Mouse (Mus musculus) c-Kit-positive CD71-negative TER-119-negative erythroid progenitor cells, embryonic 14.5 days (primary cell): ENCODE data around the gene Slit3.

Experiments
- DNase-seq: peaks from one replicate; pipeline ENCODE4 v3.0.0-alpha.2; 2013; ENCODE audit warnings: low read depth

Gene Slit3

DNA sequence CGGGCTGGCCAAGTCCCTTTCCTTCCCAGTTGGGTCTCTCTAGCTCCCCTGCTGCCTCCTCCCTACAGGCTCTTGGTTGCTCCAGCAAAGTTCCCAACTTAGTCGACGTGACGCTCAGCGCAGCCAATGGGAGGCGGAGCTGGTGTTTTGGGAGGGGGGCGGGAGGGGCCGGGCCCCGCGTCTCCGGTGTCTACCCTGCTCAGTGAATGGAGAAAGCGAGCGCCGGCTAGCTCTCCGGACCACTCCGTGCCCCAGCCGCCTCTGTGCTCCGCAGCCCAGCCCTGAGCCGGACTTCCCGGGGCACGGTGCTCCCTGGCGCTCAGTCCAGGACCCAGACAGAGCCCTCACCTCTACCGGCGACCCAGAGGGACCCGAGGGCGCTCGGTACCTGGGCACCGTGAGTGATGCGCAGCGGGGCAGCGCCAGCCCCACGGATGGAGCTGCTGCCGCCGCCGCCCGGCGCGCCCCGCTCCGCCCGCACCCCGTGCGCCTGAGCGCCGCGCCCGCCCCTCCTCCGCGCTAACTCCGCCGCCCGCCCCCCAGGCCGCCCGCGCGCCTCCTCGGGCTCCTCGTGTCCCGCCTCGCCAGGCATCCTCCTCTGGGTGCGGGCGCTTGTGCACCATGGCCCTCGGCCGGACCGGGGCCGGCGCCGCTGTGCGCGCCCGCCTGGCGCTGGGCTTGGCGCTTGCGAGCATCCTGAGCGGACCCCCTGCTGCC, at the start of gene Slit3:
Gene Slit3, plus strand, starts transcription at position 331 of the 717 bp plus-strand sequence.
- DNase-seq: no peak

DNA sequence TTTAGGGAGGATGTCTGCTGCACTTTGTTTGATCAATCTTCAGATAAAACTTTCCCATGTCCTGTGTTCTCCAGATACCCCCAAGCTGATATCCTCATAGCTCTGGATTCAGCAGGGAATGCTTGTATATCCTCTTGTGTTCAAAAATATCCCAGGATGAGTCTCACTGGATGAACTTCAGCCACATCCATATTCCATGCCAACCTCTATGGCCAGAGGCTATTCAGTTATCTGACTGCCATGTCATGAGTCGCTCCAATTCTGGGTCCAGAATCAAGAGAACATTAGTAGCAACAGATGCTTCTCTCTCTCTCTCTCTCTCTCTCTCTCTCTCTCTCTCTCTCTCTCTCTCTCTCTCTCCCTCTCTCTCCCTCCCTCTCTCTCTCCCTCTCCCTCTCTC, 49.6 kb upstream of the Slit3 start:
- no peak for DNase-seq

DNA sequence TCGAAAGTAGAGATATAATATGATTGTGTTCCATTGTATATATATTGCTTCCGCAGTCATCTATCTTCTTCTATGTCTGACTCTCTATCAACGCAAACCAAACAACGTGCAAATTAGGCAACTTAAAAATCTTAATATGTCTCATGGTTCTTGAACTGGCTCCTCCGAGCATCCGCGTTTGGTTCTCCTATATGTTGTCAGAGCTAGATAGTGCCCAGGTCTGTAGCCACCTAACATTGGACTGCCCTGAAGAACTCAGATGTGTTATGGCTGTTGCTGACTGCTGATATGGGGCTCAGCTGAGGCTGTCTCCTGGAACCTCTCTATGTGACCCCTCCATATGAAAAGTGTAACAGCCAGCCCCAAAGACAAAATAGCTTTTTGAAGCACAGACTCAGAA, 45.6 kb upstream of the Slit3 start:
- DNase-seq: no peak

DNA sequence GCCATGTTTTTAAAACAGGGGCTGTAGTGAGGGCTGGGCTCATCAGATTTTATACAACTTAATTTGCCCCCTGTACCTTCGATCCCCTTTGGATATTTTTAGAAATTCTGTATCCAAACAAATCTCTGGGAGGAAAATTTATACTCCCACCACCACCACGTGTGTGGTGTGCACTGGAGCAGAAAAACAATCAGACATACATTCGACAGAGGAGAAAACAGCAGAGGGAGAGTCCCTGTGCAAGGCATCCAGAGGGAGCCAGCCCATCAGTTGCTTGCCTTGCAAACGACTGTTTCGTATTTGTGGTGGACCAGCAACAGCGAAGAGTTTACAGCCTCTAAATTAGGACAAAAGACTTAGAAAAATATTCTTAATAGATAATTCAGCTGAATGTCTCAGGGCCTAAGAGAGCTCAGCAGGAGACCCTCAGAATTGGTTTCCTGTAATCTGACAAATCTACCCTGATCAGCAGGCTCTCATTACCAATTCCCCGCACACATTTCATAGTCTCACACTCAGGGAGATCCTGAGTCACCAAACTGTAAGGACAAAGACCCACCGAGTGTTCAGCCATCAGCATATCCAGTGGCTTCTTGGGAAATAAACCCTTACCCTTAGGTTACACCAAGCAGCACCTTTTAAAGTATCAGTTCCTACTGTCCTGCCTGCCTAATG, 40.4 kb upstream of the Slit3 start:
- no peak for DNase-seq

DNA sequence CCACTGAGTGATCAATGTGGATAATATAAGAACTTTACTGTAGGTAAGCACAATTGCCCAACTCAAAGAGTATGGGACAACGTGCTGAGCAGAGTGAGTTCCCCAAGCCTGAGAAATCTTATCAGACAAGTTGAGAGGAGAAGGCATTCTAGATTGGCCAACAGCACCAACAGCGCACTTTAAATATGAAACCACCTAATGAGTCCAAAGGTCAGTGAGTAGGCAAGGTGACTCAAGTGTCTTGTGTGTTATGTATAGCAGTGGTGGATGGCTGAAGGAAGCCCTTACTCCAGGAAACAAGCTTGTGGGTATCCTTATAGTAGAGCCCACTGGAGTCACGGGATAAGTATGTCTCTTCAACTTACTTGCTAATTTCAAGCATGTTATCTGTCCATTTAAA, 38.7 kb upstream of the Slit3 start:
- DNase-seq: no peak

DNA sequence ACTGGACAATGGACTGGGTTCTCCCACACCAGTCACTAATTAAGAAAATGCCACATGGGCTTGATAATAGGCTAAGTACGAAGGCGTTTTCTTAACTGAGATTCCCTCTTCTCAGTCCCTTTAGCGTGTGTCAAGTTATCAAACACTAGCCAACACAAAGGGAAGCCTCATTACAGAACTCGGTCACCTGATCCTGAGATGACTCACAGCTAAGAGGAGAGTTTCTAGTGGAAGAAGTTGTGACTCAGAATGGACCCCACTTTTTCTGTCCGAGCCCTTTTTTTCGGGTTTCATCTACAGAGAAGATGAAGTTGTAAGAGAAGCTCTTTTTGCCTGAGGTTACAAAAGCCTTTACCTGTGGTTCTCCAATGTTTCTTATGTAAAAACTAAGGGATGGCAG, 38.0 kb upstream of the Slit3 start:
- DNase-seq: no peak

DNA sequence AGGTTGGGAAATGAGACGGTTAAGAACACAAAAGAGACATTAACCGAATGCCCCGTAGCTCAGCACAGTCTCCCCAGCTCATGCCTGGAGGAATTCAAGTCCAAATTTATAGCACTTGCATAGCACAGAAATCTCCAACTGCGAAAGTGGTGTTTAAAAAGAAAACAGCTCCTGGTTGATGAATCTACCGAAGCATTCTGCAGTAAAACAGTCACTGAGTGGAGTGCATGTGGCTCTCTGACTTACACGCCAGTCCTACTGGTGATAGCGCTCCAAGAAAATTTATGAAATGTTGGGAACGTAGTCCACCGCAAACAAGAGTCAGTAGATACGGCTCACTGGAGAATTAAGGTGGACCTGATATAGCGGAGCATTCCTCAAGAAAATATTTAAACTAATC, 35.7 kb upstream of the Slit3 start:
- no peak for DNase-seq

DNA sequence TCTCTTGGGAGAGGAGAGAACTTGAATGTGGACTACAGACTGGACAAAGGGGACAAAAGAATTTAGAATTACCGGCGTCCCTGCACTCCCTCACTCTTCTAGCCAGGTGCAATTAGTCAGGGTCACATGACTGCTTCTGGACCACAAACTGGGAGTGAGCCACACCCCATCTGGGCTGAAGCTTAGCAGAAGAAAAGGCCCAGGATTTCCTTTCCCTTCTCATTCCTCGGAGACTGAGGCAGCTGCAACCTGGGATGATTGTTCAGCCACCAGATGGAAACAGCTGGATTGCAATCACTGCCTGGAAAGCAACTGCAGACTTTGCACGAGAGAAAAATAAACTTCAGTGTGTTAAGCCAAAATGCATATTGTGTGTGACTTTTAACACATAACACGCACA, 35.0 kb upstream of the Slit3 start:
- DNase-seq: no peak

DNA sequence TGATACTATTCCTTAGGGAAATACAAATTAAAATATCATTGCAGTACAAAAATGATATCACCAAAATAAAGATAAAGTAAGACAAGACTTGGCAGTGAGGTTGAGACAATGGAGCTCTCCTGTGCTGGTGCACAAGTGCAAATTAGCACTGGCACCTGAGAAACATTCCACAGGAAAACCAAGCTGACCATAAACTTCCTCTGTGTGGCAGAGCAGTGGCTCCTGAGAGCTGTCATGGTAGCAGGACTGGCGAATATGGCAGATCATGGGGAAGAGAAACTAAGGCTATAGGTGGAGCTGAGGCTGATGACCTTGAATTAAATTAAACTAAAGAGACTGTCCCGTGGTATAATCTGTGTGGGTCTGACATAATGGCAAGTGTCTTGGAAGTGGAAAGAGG, 33.6 kb upstream of the Slit3 start:
- DNase-seq: no peak

DNA sequence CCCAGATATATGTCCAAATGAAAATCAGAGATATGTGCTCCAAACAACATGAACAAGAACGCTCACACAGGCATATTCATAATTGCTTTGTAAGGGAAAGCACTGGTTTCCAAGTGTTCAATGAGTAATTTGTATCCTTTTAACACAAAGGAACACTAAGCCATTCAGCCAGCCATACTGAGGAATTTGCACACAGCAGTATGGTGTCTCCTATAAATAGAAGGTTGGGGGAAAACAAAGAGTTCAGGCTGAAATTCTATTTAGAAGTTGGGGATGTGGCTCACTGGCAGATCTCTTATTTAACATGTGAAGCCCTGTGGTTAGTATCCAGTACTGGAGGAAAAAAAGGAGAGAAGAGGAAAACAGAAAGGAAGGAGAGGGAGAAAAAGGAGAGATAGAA, 32.9 kb upstream of the Slit3 start:
- no peak for DNase-seq

DNA sequence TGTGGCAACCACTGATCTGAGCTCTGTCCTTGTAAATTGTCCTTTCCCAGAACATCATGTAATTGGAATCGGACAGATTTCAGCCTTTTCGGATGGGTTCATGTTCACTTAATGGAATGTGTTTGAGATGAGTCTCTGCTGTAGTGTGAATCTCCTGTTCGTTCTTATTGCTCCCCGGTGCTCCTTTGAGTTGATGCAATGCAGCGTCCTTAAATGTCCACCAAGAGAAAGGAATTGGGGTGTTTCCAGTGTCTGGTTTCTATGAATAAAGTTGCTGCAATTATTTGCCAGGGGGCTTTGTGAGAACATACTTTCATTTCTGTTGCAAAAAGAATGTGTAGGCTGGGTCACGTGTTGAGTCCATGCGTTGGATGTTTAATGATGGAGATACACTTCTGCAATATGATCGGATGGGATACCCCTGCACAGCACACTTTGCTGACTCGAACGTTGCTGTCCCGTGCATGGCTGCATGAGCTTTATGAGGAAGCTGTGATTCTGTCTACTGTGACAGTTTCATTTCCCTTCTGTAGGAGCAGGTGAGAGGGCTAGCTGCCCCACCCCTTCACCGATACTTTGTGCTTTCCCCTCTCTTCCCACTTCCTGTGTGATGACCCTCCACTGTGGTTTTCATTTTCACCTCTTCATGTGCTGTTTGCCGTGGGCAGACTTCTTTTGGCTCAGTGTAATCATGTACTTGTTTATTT, 30.2 kb upstream of the Slit3 start:
- no peak for DNase-seq

DNA sequence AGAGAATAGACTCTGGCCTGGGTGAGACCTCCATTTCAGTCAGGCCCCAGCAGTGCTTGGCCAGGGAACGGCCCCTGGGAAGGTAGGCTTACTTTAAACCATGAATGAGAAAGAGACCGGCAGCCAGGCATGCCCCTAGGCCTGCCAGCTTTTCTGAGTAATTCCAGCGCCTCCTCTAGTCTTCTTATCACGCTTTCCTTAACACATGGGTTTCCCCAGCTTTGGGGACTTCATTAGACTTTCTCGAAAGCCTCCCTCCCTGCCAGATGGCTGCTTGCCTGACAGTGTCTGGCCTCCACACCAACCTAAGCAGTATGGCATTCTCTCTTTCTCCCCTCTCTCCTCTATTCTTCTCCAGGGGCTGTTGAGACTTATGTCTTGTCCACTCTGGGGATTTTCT, 24.5 kb upstream of the Slit3 start:
- no peak for DNase-seq

DNA sequence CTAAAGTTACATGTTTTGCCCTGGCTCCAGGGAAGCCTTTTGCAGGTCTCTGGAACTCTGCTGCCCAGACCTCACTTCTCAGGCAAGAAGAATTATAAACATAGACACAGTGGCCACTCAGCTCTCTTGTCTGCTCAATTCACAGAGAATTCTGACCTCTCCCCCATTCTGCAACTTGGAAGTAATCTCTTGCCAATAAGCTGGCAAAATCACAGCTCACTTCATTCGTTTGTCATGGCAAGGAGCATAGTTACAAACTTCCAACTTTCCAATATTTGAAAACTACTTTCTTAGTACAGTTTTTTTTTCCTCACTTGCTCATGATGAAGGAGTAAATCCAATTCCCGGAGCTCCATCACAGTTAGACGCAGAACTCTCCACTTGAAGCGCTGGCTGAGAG, 11.2 kb upstream of the Slit3 start:
- no peak for DNase-seq

DNA sequence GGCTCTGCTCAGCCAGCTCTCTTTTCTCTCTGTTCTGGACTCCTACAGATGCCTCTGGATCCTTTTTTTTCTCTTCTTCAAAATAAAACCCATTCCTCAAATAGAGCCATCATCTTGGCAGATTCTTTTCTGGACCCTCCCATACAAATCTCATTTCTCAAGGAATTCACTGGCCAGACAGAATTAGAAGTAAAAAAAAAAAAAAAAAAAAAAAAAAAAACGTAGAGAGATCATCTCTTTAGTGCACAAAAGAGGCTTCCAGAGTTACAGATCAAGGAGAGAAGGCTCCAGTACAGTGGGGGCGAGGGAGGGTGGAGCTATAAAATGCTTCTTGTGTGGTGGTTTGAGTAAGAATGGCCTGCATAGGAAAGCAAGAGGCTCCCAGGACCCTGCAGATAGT, 10.2 kb upstream of the Slit3 start:
- no peak for DNase-seq

DNA sequence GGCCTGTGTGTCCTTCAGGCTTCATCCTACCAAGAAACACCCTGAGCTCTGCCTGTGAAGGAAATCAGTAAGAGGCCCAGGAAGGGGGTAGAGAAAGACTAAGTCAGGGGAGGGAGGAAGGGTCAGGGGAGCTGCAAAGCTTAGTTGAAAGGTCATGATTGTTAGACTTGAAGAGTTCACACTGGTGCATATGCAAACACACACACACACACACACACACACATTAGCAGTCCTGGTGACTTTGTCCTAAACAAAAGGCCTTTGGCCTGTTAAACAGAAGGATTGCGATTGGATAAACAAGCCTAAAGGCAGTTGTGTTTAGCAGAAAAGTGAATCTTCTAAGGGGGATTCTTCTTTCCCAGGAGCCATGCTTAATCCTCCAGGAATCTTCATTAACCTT, 7.7 kb upstream of the Slit3 start:
- no peak for DNase-seq

DNA sequence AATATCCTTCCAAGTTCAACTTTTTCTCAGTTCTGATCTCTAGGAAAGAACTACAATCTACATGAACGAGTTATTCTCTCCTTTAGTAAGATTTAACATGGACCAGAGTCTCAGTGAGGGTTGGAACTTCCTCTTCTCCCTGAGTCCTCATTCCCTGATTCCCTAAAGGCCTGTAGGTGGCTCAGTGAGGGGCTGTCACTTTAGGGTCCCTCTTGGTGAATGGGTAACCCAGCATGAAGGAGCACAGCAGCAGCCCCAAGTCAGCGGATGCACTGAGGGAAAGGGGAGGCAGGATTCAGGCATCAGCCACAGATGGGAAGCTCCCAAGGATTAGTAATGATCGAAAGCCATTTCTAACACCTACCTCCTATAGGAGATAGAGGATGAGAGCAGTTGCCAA, 4.6 kb upstream of the Slit3 start:
- no peak for DNase-seq

DNA sequence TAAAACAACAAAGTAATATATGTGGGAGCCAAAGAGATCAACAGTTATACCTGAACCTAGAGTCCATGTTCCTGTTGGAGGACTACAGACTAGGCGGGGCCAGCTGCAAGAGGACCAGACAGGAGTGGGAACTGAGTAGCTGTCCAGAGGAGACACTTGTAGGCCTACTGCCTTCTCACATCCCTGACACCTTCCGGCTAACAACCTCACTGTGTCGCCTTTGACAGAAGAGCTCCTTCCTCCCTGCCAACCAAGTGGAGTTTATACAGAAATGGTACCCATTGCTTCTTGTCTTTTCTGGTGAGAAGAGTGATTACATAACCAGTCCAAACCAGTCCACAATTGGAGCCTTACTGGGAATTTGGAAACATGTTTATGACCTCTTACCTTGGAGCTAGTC, 3.2 kb upstream of the Slit3 start:
- DNase-seq: no peak

DNA sequence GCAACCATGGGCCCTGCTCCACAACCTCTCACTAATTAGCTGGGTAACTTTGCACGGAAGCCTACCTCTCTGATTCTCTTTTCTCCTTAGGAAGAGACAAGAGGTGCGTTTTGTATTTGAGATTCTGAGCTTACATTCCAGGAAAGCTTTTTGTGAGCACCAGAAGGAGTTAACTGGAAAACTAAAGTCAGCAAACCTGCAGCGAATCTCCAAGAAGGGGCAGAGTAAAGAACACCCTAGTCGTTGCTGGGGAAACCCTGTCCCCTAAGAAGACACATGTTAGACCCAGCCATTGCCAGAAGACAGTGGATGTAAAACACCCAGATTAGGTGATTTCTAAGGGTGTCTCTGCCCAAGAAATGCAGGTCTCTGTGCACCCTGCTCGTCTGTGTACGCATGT, 2.3 kb upstream of the Slit3 start:
- DNase-seq: no peak

DNA sequence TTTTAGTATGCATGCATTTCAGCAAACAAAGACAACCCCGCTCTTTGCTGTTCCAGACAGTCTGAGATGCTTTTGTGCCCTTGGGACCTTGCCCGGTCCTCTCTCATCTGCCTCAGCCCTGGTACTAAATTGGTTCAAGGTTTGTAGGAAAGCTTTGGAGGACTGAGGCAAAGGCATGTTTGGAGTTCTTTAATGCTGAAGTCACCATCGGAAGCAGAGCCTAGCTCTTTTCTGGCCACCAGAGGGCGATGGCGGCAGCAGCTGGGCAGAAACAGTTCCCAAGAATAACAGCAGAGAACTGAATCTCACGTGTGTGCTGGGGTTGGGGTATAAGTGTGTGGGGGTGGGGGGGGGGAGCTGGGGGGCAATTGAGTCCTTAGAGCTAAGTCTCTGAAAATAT, 1.7 kb upstream of the Slit3 start:
- DNase-seq: peak; percentile 23

DNA sequence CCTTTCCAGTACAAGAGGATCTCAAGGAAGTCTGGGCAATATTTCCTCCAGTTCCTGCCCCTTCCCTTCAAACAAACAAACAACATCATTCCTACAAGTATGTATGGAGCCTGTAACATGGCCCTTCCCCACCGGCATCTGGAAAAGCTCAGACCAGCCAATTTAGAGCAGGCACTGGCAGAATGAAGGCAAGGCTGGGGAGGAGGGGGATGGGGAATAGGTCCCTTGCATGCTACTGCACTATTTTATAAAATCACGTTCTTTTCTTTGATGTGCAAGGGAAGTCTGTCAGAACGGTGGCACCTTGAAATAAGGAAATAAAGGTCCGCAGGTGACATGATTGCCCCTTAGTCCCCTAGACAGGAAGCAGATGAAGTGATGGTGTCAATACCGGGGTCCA, 948 bp upstream of the Slit3 start:
- no peak for DNase-seq

DNA sequence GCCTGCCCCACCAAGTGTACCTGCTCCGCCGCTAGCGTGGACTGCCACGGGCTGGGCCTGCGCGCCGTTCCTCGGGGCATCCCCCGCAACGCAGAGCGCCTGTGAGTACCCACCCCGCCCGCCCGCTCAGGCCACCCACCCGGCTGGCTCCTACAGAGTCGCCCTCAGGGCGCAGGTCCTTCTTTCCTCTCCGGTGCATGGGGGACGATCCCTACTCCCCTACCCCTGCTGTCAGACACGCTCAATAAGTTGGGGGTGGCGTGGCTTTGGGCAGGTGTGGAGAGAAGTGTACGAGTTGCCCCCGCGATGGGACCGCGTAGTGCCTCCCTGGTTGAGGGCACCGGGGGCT, 561 bp downstream of the Slit3 start:
- DNase-seq: no peak

DNA sequence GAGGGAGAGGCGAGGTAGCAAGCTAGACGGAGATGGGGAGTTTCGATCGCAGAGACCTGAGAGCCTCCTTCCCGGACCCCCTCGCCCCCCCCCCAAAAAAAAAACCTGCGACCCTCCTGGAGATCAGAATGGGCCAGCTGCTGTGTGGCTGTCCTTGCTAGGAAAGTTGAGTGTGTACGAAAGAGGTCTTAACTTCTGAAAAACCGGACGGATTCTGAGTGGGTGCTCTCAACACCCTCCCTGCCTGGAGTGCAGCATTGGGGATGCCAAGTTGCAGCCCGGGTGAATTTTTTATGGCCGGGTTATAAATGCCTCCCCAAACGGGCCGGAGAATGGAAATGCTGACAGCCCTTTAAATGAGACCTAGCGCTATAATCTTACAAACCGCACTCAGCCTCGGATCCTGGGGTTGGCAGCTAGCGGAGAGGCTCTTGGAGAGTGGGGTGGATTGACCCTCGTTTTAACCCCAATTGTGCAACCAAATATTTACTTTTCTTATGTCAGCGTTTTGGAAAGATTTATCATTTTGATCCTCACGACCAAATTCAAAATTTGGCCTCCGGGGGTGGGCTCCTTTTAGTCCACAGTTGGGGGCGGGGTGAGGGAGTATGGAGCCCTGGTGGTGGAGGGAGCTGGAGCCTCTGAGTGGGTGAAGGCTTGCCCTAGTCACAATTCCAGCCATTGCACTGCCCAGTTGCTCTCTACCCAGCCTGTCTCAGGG, 1.2 kb downstream of the Slit3 start:
- no peak for DNase-seq
